Comparison of ENCODE assay signal across 29 mouse cellular contexts in genomic region chr12:51976531-51976930, GRCm38 (mm10). TPM values are rescaled to one million over a fixed set of nuclear protein-coding genes. Genes with fewer than 3 reads are reported as not detected.
DNase-seq lines count a peak whose midpoint lies in the region; ATAC-seq lines count a peak whose summit lies in the region.
"Had no signal": no experiment of that assay in that cellular context is flagged by ENCODE, and none has a peak within 500 bp of the region (broad histone marks: within the 10 kb centered on the region; RNA-seq: fewer than 3 reads in every experiment).

No protein-coding gene starts in this region.

- H3K9ac ChIP-seq in heart, embryonic 12.5 days = no peak overlapping the region
- H3K9ac ChIP-seq in kidney, embryonic 14.5 days (ENCODE audit: low read depth, low read length) = no peak overlapping the region
- H3K9ac ChIP-seq: forebrain, embryonic 15.5 days; hindbrain, embryonic 12.5 days; liver, postnatal 0 days; midbrain, embryonic 15.5 days; neural tube, embryonic 15.5 days had no signal

- H3K9me3 ChIP-seq in heart, embryonic 12.5 days (replicated peaks) = peaks cover 7% of the 10 kb centered on the region
- peaks cover 3% of the 10 kb centered on the region; the same call in 1 of the 2 replicates for H3K9me3 ChIP-seq in kidney, embryonic 14.5 days (ENCODE audit: control insufficient read depth, low read length)
- H3K9me3 ChIP-seq: forebrain, embryonic 15.5 days; hindbrain, embryonic 12.5 days; limb, embryonic 10.5 days; midbrain, embryonic 15.5 days; neural tube, embryonic 15.5 days had no signal

- intact Hi-C loops in heart, postnatal 10 days (cut with DNase I) = no loop called here

- ATAC-seq in heart, embryonic 12.5 days (ENCODE audit: insufficient number of reproducible peaks, low FRiP score) = no peak
- ATAC-seq in kidney, embryonic 14.5 days (ENCODE audit: low FRiP score, low TSS enrichment) = no peak
- ATAC-seq: forebrain, embryonic 15.5 days; inflammation-experienced regulatory T-cells, adult 6 months; liver, postnatal 0 days; midbrain, embryonic 15.5 days had no signal

- no peaks in the 10 kb centered on the region for H3K4me1 ChIP-seq in heart, embryonic 12.5 days (replicated peaks)
- no peaks in the 10 kb centered on the region for H3K4me1 ChIP-seq in kidney, embryonic 14.5 days (ENCODE audit: control insufficient read depth, insufficient read depth, low read length)
- H3K4me1 ChIP-seq: hindbrain, embryonic 12.5 days; limb, embryonic 10.5 days; midbrain, embryonic 15.5 days had no signal

- H3K36me3 ChIP-seq in heart, embryonic 12.5 days = no peaks in the 10 kb centered on the region
- H3K36me3 ChIP-seq in kidney, embryonic 14.5 days (ENCODE audit: control insufficient read depth, insufficient read depth, low read length) = no peaks in the 10 kb centered on the region
- H3K36me3 ChIP-seq: forebrain, embryonic 15.5 days; hindbrain, embryonic 12.5 days; limb, embryonic 10.5 days; midbrain, embryonic 15.5 days; neural tube, embryonic 15.5 days had no signal

- no peak overlapping the region for H3K4me2 ChIP-seq in heart, embryonic 12.5 days
- H3K4me2 ChIP-seq in kidney, embryonic 14.5 days (replicated peaks; ENCODE audit: low read depth, low read length) = no peak overlapping the region
- H3K4me2 ChIP-seq: forebrain, embryonic 15.5 days; hindbrain, embryonic 12.5 days; midbrain, embryonic 15.5 days; neural tube, embryonic 15.5 days had no signal

- no peak overlapping the region for H3K4me3 ChIP-seq in heart, embryonic 12.5 days
- H3K4me3 ChIP-seq in kidney, embryonic 14.5 days (ENCODE audit: low read length) = no peak overlapping the region
- H3K4me3 ChIP-seq: forebrain, embryonic 15.5 days; hindbrain, embryonic 12.5 days; limb, embryonic 10.5 days; midbrain, embryonic 15.5 days; myocyte; neural tube, embryonic 15.5 days had no signal

- WGBS in heart, embryonic 12.5 days = 72% methylated on average over 9 of the region's 9 CpGs
- 85% methylated on average over 9 of the region's 9 CpGs for WGBS in kidney, embryonic 14.5 days

- H3K27ac ChIP-seq in heart, embryonic 12.5 days (ENCODE audit: poor library complexity, severe bottlenecking) = no peak overlapping the region
- H3K27ac ChIP-seq in kidney, embryonic 14.5 days (ENCODE audit: low read depth, low read length) = no peak overlapping the region
- H3K27ac ChIP-seq: forebrain, embryonic 15.5 days; hindbrain, embryonic 12.5 days; limb, embryonic 10.5 days; midbrain, embryonic 15.5 days; neural tube, embryonic 15.5 days had no signal

- peak; percentile 35 for DNase-seq in cerebellum, adult 9-10 months
- no peak for DNase-seq in cerebellum, adult 11 months
- DNase-seq in heart, postnatal 10 days = peak; percentile 22 to 24
- DNase-seq in ZHBTc4 (ENCODE audit: low read depth, low spot score) = peak; percentile 25
- DNase-seq in layer of hippocampus, adult 18-20 months (ENCODE audit: low spot score in 2 of 2) = no peak
- DNase-seq: B cell, adult 2 months; embryo, embryonic 11 days; kidney, adult 2 months; kidney, postnatal 25 days; liver, postnatal 0 days; lung, postnatal 10 days; spleen, adult 18-20 months; thymus, adult 2 months had no signal

- H3K27me3 ChIP-seq in heart, embryonic 12.5 days (replicated peaks) = no peaks in the 10 kb centered on the region
- no peaks in the 10 kb centered on the region for H3K27me3 ChIP-seq in kidney, embryonic 14.5 days (ENCODE audit: control insufficient read depth, insufficient read depth, low read length)
- H3K27me3 ChIP-seq: forebrain, embryonic 15.5 days; hindbrain, embryonic 12.5 days; midbrain, embryonic 15.5 days; neural tube, embryonic 15.5 days had no signal

RNA-seq across cellular contexts. Expression of gene Heatr5a, which starts 5.4 kb away (rescaled TPM):
- total RNA-seq in heart, postnatal 10 days (2021) = 10 to 100 TPM; 21.8 to 23.0 TPM
- 13.3 and 15.5 TPM in 2 replicates for polyA plus RNA-seq in heart, embryonic 12.5 days (2016; fragmentation: Nextera tagmentation; extraction: Ambion mirVana)
- total RNA-seq in layer of hippocampus, adult 18-20 months (2021) = 1 to 10 TPM; 7.0 to 7.8 TPM
- 7.5 and 14.7 TPM in 2 replicates for polyA plus RNA-seq in kidney, embryonic 14.5 days (2014; fragmentation: Nextera tagmentation; extraction: Ambion mirVana)

RNA-seq across cellular contexts. Expression of gene Dtd2, which starts 29.8 kb away (rescaled TPM):
- total RNA-seq in heart, postnatal 10 days (2021) = 1 to 10 TPM; 6.8 to 8.4 TPM
- polyA plus RNA-seq in heart, embryonic 12.5 days (2016; fragmentation: Nextera tagmentation; extraction: Ambion mirVana) = 15.8 and 16.7 TPM in 2 replicates
- 10 to 100 TPM; 10.2 to 10.8 TPM for total RNA-seq in layer of hippocampus, adult 18-20 months (2021)
- 28.8 and 30.2 TPM in 2 replicates for polyA plus RNA-seq in kidney, embryonic 14.5 days (2014; fragmentation: Nextera tagmentation; extraction: Ambion mirVana)

RNA-seq across cellular contexts. Expression of gene Gpr33, which starts 51.3 kb away (rescaled TPM):
- total RNA-seq in heart, postnatal 10 days (2021) = not detected
- not detected in 2 replicates for polyA plus RNA-seq in heart, embryonic 12.5 days (2016; fragmentation: Nextera tagmentation; extraction: Ambion mirVana)
- total RNA-seq in layer of hippocampus, adult 18-20 months (2021) = not detected
- polyA plus RNA-seq in kidney, embryonic 14.5 days (2014; fragmentation: Nextera tagmentation; extraction: Ambion mirVana) = not detected in 2 replicates
- total RNA-seq: left cerebral cortex, adult 18-20 months; liver, adult 2 months; megakaryocyte-erythroid progenitor cell, adult 5-6 weeks had no signal
- polyA plus RNA-seq: embryonic facial prominence, embryonic 14.5 days; forebrain, embryonic 15.5 days; gonadal fat pad, adult 2 months; heart, postnatal 0 days; hindbrain, embryonic 12.5 days; inflammation-experienced regulatory T-cells, adult 6 months; limb, embryonic 10.5 days; liver, adult 2 months; liver, postnatal 0 days; midbrain, embryonic 15.5 days; myocyte; neural tube, embryonic 15.5 days; stomach, embryonic 14.5 days had no signal

Comparison
In these comparisons a context has a peak if more than half of its experiments do, and no peak if none do; other contexts are left out.
1. DNase-seq: peak in cerebellum, adult 9-10 months (single experiment), heart, postnatal 10 days (2 of 2) and ZHBTc4 (single experiment); none in cerebellum, adult 11 months (single experiment) and layer of hippocampus, adult 18-20 months (0 of 2).